Mouse (Mus musculus) ES-Bruce4 (cell line): ENCODE measurements around the gene Hist1h2an.
"Not testable (repeated sequence)": the region's sequence is repeated elsewhere in the genome, so short reads cannot be mapped to it uniquely, and the experiment has no call there.

Source experiments
- CTCF ChIP-seq: IDR thresholded peaks from one replicate; pipeline ENCODE4 v1.8.1; 2011; ENCODE audit warnings: low read depth, low read length
- EP300 ChIP-seq: IDR thresholded peaks from 2 replicates; pipeline ENCODE4 v1.6.1; 2011; ENCODE audit warnings: low read depth, low read length; ENCODE audit not compliant: insufficient read depth
- POLR2A ChIP-seq: IDR thresholded peaks from one replicate; pipeline ENCODE4 v1.8.1; 2011; ENCODE audit warnings: low read length; ENCODE audit not compliant: insufficient read depth

- TF ChIP-seq POLR2A = peak; percentile 71
- not testable (repeated sequence) for TF ChIP-seq CTCF, EP300
Observed at GRCm38 (mm10) chr13:21753524-21754285, 33.3 kb downstream of the Hist1h2an start, which contains the start of the genes Hist1h2ak and Hist1h2bn.
